Mouse (Mus musculus) hindbrain, embryonic 10.5 days (tissue): ENCODE data around the gene Dnmt3a. TPM values are rescaled to one million over a fixed set of nuclear protein-coding genes. Genes with fewer than 3 reads are reported as not detected.

Experiments
- DNase-seq: peaks from one replicate; pipeline ENCODE4 v3.0.0-alpha.2; 2017; ENCODE audit warnings: low spot score
- H3K27ac ChIP-seq: fragments of 300-500 bp; sonication (generic); 2 replicates; pipeline ENCODE4 v1.5.1; 2016; ENCODE audit warnings: mild to moderate bottlenecking, moderate library complexity
- H3K27me3 ChIP-seq: fragments of 300-500 bp; sonication (generic); 2 replicates; pipeline ENCODE4 v1.6.1; 2016; ENCODE audit warnings: mild to moderate bottlenecking; ENCODE audit not compliant: poor library complexity, insufficient read depth, severe bottlenecking
- H3K36me3 ChIP-seq: fragments of 300-500 bp; sonication (generic); 2 replicates; pipeline ENCODE4 v1.6.1; 2016; ENCODE audit warnings: mild to moderate bottlenecking, moderate library complexity
- H3K4me1 ChIP-seq: fragments of 300-500 bp; sonication (generic); replicated peaks from 2 replicates; pipeline ENCODE4 v1.6.1; 2016; ENCODE audit warnings: mild to moderate bottlenecking
- H3K4me3 ChIP-seq: fragments of 300-500 bp; sonication (generic); 2 replicates; pipeline ENCODE4 v1.5.1; 2016; ENCODE audit warnings: mild to moderate bottlenecking, moderate library complexity
- H3K9me3 ChIP-seq: fragments of 300-500 bp; sonication (generic); 2 replicates; pipeline ENCODE4 v1.6.1; 2016; ENCODE audit warnings: mild to moderate bottlenecking, moderate library complexity
- WGBS: fragments of 180-500 bp; shearing (Covaris S2); methylation state at CpG from one replicate; pipeline ENCODE4 v1.1.7; 2016; 5-methylcytosine and 5-hydroxymethylcytosine counted together
- polyA plus RNA-seq: library from polyadenylated mRNA; unstranded; fragments of >200 nt; fragmentation: Nextera tagmentation; extraction: Ambion mirVana; gene quantifications from 2 replicates; pipeline ENCODE4 v1.2.1, GENCODE M21; 2016

Gene Dnmt3a
- 114 and 127 TPM in 2 replicates for polyA plus RNA-seq

GRCm38 (mm10) chr12:3805852-3806251 lies at the start of gene Dnmt3a:
TSS of gene Dnmt3a (plus strand) at chr12:3806007.
- H3K4me1 ChIP-seq, result peaks cover 43% of the 10 kb centered on the region
- DNase-seq, result no peak
- H3K9me3 ChIP-seq, result no peaks in the 10 kb centered on the region
- 27% methylated on average over 4 of the region's 4 CpGs for WGBS
- H3K27ac ChIP-seq, result peak within 1 kb of the TSS; percentile 91
- H3K36me3 ChIP-seq, result no peaks in the 10 kb centered on the region
- peak within 1 kb of the TSS; percentile 79 for H3K4me3 ChIP-seq
- H3K27me3 ChIP-seq, result peaks cover 72% of the 10 kb centered on the region

GRCm38 (mm10) chr12:3756216-3756615 lies 49.6 kb upstream of the Dnmt3a start:
- Histone ChIP-seq H3K9me3 (no peaks in the 10 kb centered on the region), H3K4me1 (no peaks in the 10 kb centered on the region), H3K27ac (no peak overlapping the region), H3K27me3 (no peaks in the 10 kb centered on the region), H3K36me3 (peaks cover 10% of the 10 kb centered on the region), H3K4me3 (no peak overlapping the region)
- 91% methylated on average over 3 of the region's 3 CpGs for WGBS
- no peak for DNase-seq

GRCm38 (mm10) chr12:3758127-3758526 lies 47.7 kb upstream of the Dnmt3a start:
- H3K27me3 ChIP-seq, result no peaks in the 10 kb centered on the region
- no peaks in the 10 kb centered on the region for H3K9me3 ChIP-seq
- H3K4me3 ChIP-seq, result no peak overlapping the region
- H3K4me1 ChIP-seq, result no peaks in the 10 kb centered on the region
- DNase-seq, result no peak
- H3K36me3 ChIP-seq, result no peaks in the 10 kb centered on the region
- WGBS, result 89% methylated on average over 3 of the region's 3 CpGs
- no peak overlapping the region for H3K27ac ChIP-seq

- 65% methylated on average over 4 of the region's 4 CpGs for WGBS
- Histone ChIP-seq H3K27ac (no peak overlapping the region), H3K27me3 (no peaks in the 10 kb centered on the region), H3K4me3 (no peak overlapping the region), H3K36me3 (no peaks in the 10 kb centered on the region), H3K9me3 (no peaks in the 10 kb centered on the region), H3K4me1 (no peaks in the 10 kb centered on the region)
- DNase-seq, result no peak
These were observed 46.4 kb upstream of the Dnmt3a start for GRCm38 (mm10) chr12:3759419-3759818.

GRCm38 (mm10) chr12:3760876-3761590 lies 44.8 kb upstream of the Dnmt3a start:
- Histone ChIP-seq H3K36me3 (no peaks in the 10 kb centered on the region), H3K4me3 (no peak overlapping the region), H3K27me3 (no peaks in the 10 kb centered on the region), H3K4me1 (no peaks in the 10 kb centered on the region), H3K9me3 (no peaks in the 10 kb centered on the region), H3K27ac (no peak overlapping the region)
- 85% methylated on average over 4 of the region's 4 CpGs for WGBS
- DNase-seq, result no peak

DNA sequence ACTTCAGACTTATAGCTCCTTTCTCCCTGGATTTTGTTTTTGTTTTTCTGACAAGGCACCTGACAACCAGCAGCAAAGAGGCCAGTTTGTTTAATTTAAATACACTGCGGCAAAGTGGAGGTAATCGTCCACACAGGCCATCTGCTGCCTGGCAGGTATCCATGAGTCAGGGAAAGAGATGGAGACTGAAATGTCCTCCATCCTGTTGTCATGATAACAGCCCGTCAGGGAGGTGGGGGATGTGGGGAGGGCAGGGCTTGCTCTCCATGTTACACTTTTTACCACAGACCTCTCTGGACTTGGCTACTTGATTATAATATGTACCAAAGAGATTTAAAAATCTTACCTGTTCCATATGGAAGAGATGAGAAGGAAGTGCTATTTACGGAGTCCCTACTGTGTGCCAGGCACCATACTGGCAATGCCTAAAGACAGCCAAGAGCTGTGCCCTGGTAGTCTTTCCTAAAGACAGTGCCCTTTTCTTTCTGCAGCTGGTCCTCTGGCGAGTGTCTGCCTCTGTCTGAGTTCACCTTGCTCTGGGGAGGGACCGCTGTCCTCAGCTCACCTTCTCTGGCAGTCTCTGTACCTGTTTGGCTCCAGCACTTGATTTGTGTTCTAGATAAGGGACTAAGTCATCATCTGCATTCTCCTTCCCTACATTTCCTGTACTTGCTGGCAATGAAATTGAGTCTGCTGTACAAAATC lies 44.1 kb upstream of the Dnmt3a start:
- Histone ChIP-seq H3K36me3 (no peaks in the 10 kb centered on the region), H3K27ac (no peak overlapping the region), H3K9me3 (no peaks in the 10 kb centered on the region), H3K4me3 (no peak overlapping the region), H3K27me3 (no peaks in the 10 kb centered on the region), H3K4me1 (no peaks in the 10 kb centered on the region)
- no peak for DNase-seq
- 80% methylated on average over 6 of the region's 6 CpGs for WGBS

DNA sequence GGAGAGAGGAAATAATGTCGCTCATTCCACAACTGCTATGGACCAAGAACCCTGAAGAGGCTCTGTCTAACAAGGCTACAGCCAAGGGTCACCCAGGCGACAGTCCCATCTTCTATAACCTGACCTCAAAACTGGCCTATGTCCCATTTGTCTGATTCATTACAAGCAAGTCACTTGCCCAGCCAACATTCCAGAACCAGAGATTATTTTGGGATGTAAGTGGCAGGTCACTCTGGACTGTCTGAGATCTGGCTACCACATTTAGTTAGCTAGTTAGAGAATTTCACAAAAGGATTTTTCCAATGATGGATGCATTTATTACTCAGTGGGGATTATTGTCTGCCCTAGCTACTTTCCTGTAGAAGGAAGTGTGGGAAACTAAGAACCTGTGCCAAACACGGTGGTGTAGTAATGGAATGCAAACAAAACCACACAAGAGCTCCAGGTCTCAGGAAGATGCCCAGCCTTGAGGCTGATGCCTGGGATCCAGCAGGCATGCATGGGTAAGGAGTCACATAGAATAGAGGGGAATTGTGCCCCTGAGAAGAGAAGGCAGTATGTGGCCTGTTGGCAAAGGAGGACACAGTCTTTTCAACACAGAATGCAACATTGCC lies 41.5 kb upstream of the Dnmt3a start:
- Histone ChIP-seq H3K9me3 (no peaks in the 10 kb centered on the region), H3K4me1 (0 out of 2 replicates have a peak, but pooled peaks cover 3% of the 10 kb centered on the region), H3K27ac (no peak overlapping the region), H3K4me3 (no peak overlapping the region), H3K27me3 (no peaks in the 10 kb centered on the region), H3K36me3 (no peaks in the 10 kb centered on the region)
- DNase-seq, result no peak
- 85% methylated on average over 3 of the region's 3 CpGs for WGBS

DNA sequence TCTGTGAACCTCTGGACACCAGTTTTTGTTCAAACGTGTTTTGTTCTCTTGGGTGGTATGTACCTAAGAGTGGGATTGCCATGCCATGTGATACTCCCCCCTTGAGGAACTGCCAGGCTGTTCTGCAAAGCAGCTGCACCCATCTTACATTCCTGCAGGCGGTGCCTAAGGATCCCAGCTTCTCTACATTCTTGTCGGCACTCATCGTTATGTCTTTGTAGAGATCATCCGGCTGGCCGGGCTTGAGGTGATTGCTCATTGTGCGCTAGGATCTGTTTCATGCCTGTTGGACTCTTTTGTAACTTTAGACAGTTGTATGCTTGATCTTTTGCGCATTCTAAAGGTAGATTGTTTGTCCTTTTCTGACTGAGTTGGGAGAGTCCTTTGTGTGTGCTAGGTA lies 38.4 kb upstream of the Dnmt3a start:
- 67% methylated on average over 8 of the region's 8 CpGs for WGBS
- H3K27me3 ChIP-seq, result no peaks in the 10 kb centered on the region
- no peak overlapping the region for H3K27ac ChIP-seq
- no peaks in the 10 kb centered on the region for H3K9me3 ChIP-seq
- 0 out of 2 replicates have a peak, but pooled peaks cover 6% of the 10 kb centered on the region for H3K4me1 ChIP-seq
- H3K36me3 ChIP-seq, result peaks cover 3% of the 10 kb centered on the region; the same call in 1 of the 2 replicates
- H3K4me3 ChIP-seq, result no peak overlapping the region
- no peak for DNase-seq

- Histone ChIP-seq H3K27ac (no peak overlapping the region), H3K4me3 (no peak overlapping the region), H3K27me3 (no peaks in the 10 kb centered on the region), H3K4me1 (0 out of 2 replicates have a peak, but pooled peaks cover 6% of the 10 kb centered on the region), H3K9me3 (no peaks in the 10 kb centered on the region), H3K36me3 (peaks cover 14% of the 10 kb centered on the region)
- WGBS, result 90% methylated on average over 4 of the region's 4 CpGs
- no peak for DNase-seq
These were observed 37.4 kb upstream of the Dnmt3a start for GRCm38 (mm10) chr12:3768391-3768790.

- 0 out of 2 replicates have a peak, but pooled peaks cover 6% of the 10 kb centered on the region for H3K4me1 ChIP-seq
These were observed 35.3 kb upstream of the Dnmt3a start for GRCm38 (mm10) chr12:3770546-3770945.

GRCm38 (mm10) chr12:3771080-3771479 lies 34.7 kb upstream of the Dnmt3a start:
- H3K27me3 ChIP-seq, result no peaks in the 10 kb centered on the region
- H3K36me3 ChIP-seq, result peaks cover 16% of the 10 kb centered on the region
- H3K4me1 ChIP-seq, result 0 out of 2 replicates have a peak, but pooled peaks cover 6% of the 10 kb centered on the region
- H3K9me3 ChIP-seq, result no peaks in the 10 kb centered on the region
- no peak for DNase-seq
- H3K4me3 ChIP-seq, result no peak overlapping the region
- no peak overlapping the region for H3K27ac ChIP-seq
- 91% methylated on average over 2 of the region's 2 CpGs for WGBS

More at GRCm38 (mm10) chr12:3770546-3770945, 35.3 kb upstream of the Dnmt3a start:
- DNase-seq, result no peak
- peaks cover 16% of the 10 kb centered on the region for H3K36me3 ChIP-seq
- no peaks in the 10 kb centered on the region for H3K9me3 ChIP-seq
- no peaks in the 10 kb centered on the region for H3K27me3 ChIP-seq
- H3K27ac ChIP-seq, result no peak overlapping the region
- WGBS, result 78% methylated on average over 2 of the region's 2 CpGs
- H3K4me3 ChIP-seq, result no peak overlapping the region

- Histone ChIP-seq H3K4me1 (0 out of 2 replicates have a peak, but pooled peaks cover 3% of the 10 kb centered on the region), H3K4me3 (no peak overlapping the region), H3K27ac (no peak overlapping the region), H3K9me3 (no peaks in the 10 kb centered on the region), H3K36me3 (peaks cover 16% of the 10 kb centered on the region), H3K27me3 (no peaks in the 10 kb centered on the region)
- 85% methylated on average over 3 of the region's 3 CpGs for WGBS
- DNase-seq, result no peak
These were observed 32.2 kb upstream of the Dnmt3a start for GRCm38 (mm10) chr12:3773643-3774042.

GRCm38 (mm10) chr12:3776015-3776414 lies 29.8 kb upstream of the Dnmt3a start:
- no peak overlapping the region for H3K27ac ChIP-seq
- H3K36me3 ChIP-seq, result peaks cover 13% of the 10 kb centered on the region; the same call in 1 of the 2 replicates
- H3K4me3 ChIP-seq, result no peak overlapping the region
- DNase-seq, result no peak
- no peaks in the 10 kb centered on the region for H3K9me3 ChIP-seq
- H3K4me1 ChIP-seq, result peaks cover 18% of the 10 kb centered on the region
- WGBS, result 97% methylated on average over 2 of the region's 2 CpGs
- no peaks in the 10 kb centered on the region for H3K27me3 ChIP-seq
